Mouse (Mus musculus): ENCODE measurements around the gene Dclre1b. TPM values are rescaled to one million over a fixed set of nuclear protein-coding genes. Genes with fewer than 3 reads are reported as not detected.

Dclre1b gene
- polyA plus RNA-seq, 1 experiment from 2014 or later = 36.5 TPM

- Histone ChIP-seq H3K4me2 (no peak overlapping the region), H3K27ac (ENCODE audit: low read depth) (no peak overlapping the region), H3K27me3 (ENCODE audit: insufficient read depth, low read length) (no peaks in the 10 kb centered on the region), H3K4me1 (ENCODE audit: insufficient read depth) (no peaks in the 10 kb centered on the region), H3K9me3 (ENCODE audit: low read depth, low read length) (no peaks in the 10 kb centered on the region), H3K36me3 (ENCODE audit: insufficient read depth) (peaks cover 83% of the 10 kb centered on the region), H3K9ac (no peak overlapping the region), H3K4me3 (ENCODE audit: low read depth, low read length) (no peak overlapping the region)
- ATAC-seq (ENCODE audit: insufficient read depth) (no peak), DNase-seq (no peak)
- no peak for TF ChIP-seq CTCF (IDR thresholded peaks at IDR 0.05; ENCODE audit: low read depth)
- 88% methylated on average over 2 of the region's 2 CpGs for WGBS
These were observed 52.3 kb downstream of the Dclre1b start for GRCm38 (mm10) chr3:103756920-103757319.

GRCm38 (mm10) chr3:103755351-103755750 is 53.9 kb downstream of the Dclre1b start:
- H3K4me2 ChIP-seq = no peak overlapping the region
- no peaks in the 10 kb centered on the region for H3K27me3 ChIP-seq (ENCODE audit: insufficient read depth, low read length)
- no peak overlapping the region for H3K27ac ChIP-seq (ENCODE audit: low read depth)
- no peak overlapping the region for H3K9ac ChIP-seq
- no peaks in the 10 kb centered on the region for H3K9me3 ChIP-seq (ENCODE audit: low read depth, low read length)
- H3K36me3 ChIP-seq (ENCODE audit: insufficient read depth) = peaks cover 83% of the 10 kb centered on the region
- WGBS = 42% methylated on average over 3 of the region's 3 CpGs
- no peaks in the 10 kb centered on the region for H3K4me1 ChIP-seq (ENCODE audit: insufficient read depth)
- no peak for TF ChIP-seq CTCF (IDR thresholded peaks at IDR 0.05; ENCODE audit: low read depth)
- DNase-seq (no peak), ATAC-seq (ENCODE audit: insufficient read depth) (no peak)
- no peak overlapping the region for H3K4me3 ChIP-seq (ENCODE audit: low read depth, low read length)

- Histone ChIP-seq H3K27me3 (ENCODE audit: insufficient read depth, low read length) (no peaks in the 10 kb centered on the region), H3K4me3 (ENCODE audit: low read depth, low read length) (no peak overlapping the region), H3K9ac (no peak overlapping the region), H3K27ac (ENCODE audit: low read depth) (no peak overlapping the region), H3K4me1 (ENCODE audit: insufficient read depth) (no peaks in the 10 kb centered on the region), H3K36me3 (ENCODE audit: insufficient read depth) (peaks cover 86% of the 10 kb centered on the region), H3K4me2 (no peak overlapping the region), H3K9me3 (ENCODE audit: low read depth, low read length) (no peaks in the 10 kb centered on the region)
- DNase-seq = no peak
- no peak for TF ChIP-seq CTCF (IDR thresholded peaks at IDR 0.05; ENCODE audit: low read depth)
- 74% methylated on average over 2 of the region's 2 CpGs for WGBS
- ATAC-seq (ENCODE audit: insufficient read depth) = no peak
These were observed 57.7 kb downstream of the Dclre1b start for GRCm38 (mm10) chr3:103751558-103751957.

Other genes with a start within 250 kb of the Dclre1b start
- 0.47 and 0.73 TPM in 2 replicates for gene Syt6, start 234.2 kb downstream of the Dclre1b start, polyA plus RNA-seq (2014; fragmentation: Nextera tagmentation; extraction: Ambion mirVana)
- gene Atg4a-ps, start 163.4 kb downstream of the Dclre1b start, polyA plus RNA-seq (2014; fragmentation: Nextera tagmentation; extraction: Ambion mirVana) = 0.20 and 0.32 TPM in 2 replicates
- gene Olfml3, start 71.4 kb downstream of the Dclre1b start, polyA plus RNA-seq (2014; fragmentation: Nextera tagmentation; extraction: Ambion mirVana) = 79.0 and 82.5 TPM in 2 replicates
- not detected in 2 replicates for gene Gm10964, start 70.1 kb downstream of the Dclre1b start, polyA plus RNA-seq (2014; fragmentation: Nextera tagmentation; extraction: Ambion mirVana)
- gene Hipk1, start 17.9 kb downstream of the Dclre1b start, polyA plus RNA-seq (2014; fragmentation: Nextera tagmentation; extraction: Ambion mirVana) = 16.8 and 17.2 TPM in 2 replicates
- 19.1 and 21.9 TPM in 2 replicates for gene Ap4b1, start 76 bp upstream of the Dclre1b start, polyA plus RNA-seq (2014; fragmentation: Nextera tagmentation; extraction: Ambion mirVana)
- gene Gm43064, start 129 bp upstream of the Dclre1b start, polyA plus RNA-seq (2014; fragmentation: Nextera tagmentation; extraction: Ambion mirVana) = 0.21 TPM in 1 of 2 replicates, not detected in the other
- gene Bcl2l15, start 23.2 kb upstream of the Dclre1b start, polyA plus RNA-seq (2014; fragmentation: Nextera tagmentation; extraction: Ambion mirVana) = not detected in 2 replicates
- 0.68 and 0.78 TPM in 2 replicates for gene Ptpn22, start 50.4 kb upstream of the Dclre1b start, polyA plus RNA-seq (2014; fragmentation: Nextera tagmentation; extraction: Ambion mirVana)
- 12.0 and 12.9 TPM in 2 replicates for gene Rsbn1, start 104.7 kb upstream of the Dclre1b start, polyA plus RNA-seq (2014; fragmentation: Nextera tagmentation; extraction: Ambion mirVana)
- gene Phtf1, start 158.7 kb upstream of the Dclre1b start, polyA plus RNA-seq (2014; fragmentation: Nextera tagmentation; extraction: Ambion mirVana) = 36.9 and 38.8 TPM in 2 replicates

Measured in lung, embryonic 14.5 days (tissue).